Comparison of ENCODE assay signal across 10 mouse cellular contexts in the genomic region with DNA sequence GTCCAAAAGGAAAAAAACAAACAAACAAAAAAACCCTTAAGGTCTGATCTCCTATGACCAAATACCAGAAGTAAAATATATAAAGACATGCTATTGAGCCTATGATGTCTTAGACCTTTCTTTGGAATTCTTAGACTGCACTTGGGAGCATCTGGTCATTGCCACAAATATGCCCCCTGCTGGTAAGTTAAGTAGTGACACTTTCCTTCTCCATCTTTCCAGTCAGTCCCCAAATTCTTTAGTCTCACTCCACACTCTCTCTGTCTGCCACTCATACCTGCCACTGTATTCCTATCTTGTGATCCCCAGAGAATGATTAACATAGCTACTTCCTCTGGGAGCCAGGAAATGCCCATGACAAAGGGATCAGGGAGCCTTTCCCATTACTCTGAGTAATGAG. TPM values are rescaled to one million over a fixed set of nuclear protein-coding genes. Genes with fewer than 3 reads are reported as not detected.
DNase-seq lines count a peak whose midpoint lies in the region; ATAC-seq lines count a peak whose summit lies in the region.
"Had no signal": no experiment of that assay in that cellular context is flagged by ENCODE, and none has a peak within 500 bp of the region (broad histone marks: within the 10 kb centered on the region; RNA-seq: fewer than 3 reads in every experiment).

No protein-coding gene starts in this region.

- H3K4me1 ChIP-seq in midbrain, embryonic 14.5 days (ENCODE audit: control insufficient read depth, insufficient read depth, low read length) = peaks cover 14% of the 10 kb centered on the region
- H3K4me1 ChIP-seq in midbrain, embryonic 13.5 days (replicated peaks) = peaks cover 16% of the 10 kb centered on the region
- H3K4me1 ChIP-seq in midbrain, embryonic 10.5 days = peaks cover 22% of the 10 kb centered on the region

- H3K36me3 ChIP-seq in midbrain, embryonic 14.5 days (ENCODE audit: control insufficient read depth, insufficient read depth, low read length) = no peaks in the 10 kb centered on the region
- no peaks in the 10 kb centered on the region for H3K36me3 ChIP-seq in midbrain, embryonic 13.5 days
- no peaks in the 10 kb centered on the region for H3K36me3 ChIP-seq in midbrain, embryonic 10.5 days
- H3K36me3 ChIP-seq: heart, embryonic 15.5 days; stomach, embryonic 15.5 days had no signal

- no peak overlapping the region for H3K4me3 ChIP-seq in midbrain, embryonic 14.5 days (replicated peaks; ENCODE audit: low read depth, low read length)
- H3K4me3 ChIP-seq in midbrain, embryonic 13.5 days (replicated peaks) = no peak overlapping the region
- no peak overlapping the region for H3K4me3 ChIP-seq in midbrain, embryonic 10.5 days
- H3K4me3 ChIP-seq: heart, embryonic 15.5 days; stomach, embryonic 15.5 days had no signal

- H3K4me2 ChIP-seq in midbrain, embryonic 14.5 days (ENCODE audit: low read length) = no peak overlapping the region
- no peak overlapping the region for H3K4me2 ChIP-seq in midbrain, embryonic 13.5 days (replicated peaks)
- H3K4me2 ChIP-seq: heart, embryonic 15.5 days; stomach, embryonic 15.5 days had no signal

- peaks cover 8% of the 10 kb centered on the region; the same call in 1 of the 2 replicates for H3K27me3 ChIP-seq in midbrain, embryonic 14.5 days (ENCODE audit: control insufficient read depth, insufficient read depth, low read length)
- H3K27me3 ChIP-seq in midbrain, embryonic 13.5 days = peaks cover 21% of the 10 kb centered on the region
- peaks cover 26% of the 10 kb centered on the region for H3K27me3 ChIP-seq in midbrain, embryonic 10.5 days (ENCODE audit: low read depth, poor library complexity, severe bottlenecking)
- H3K27me3 ChIP-seq: heart, embryonic 15.5 days; stomach, embryonic 15.5 days had no signal

- no peak for ATAC-seq in midbrain, embryonic 14.5 days (ENCODE audit: low FRiP score, low TSS enrichment)
- ATAC-seq in midbrain, embryonic 13.5 days = no peak
- ATAC-seq in granulocyte monocyte progenitor cell, adult 5-6 weeks (replicated peaks; ENCODE audit: poor library complexity, severe bottlenecking) = no peak

- peak; percentile 89 for DNase-seq in heart, adult 11 months
- DNase-seq in heart, postnatal 25 days (ENCODE audit: low spot score) = no peak
- DNase-seq in midbrain, embryonic 14.5 days = peak; percentile 79
- peak; percentile 77 for DNase-seq in R1 (ENCODE audit: low read depth, low spot score)
- DNase-seq in heart, postnatal 10 days = peak; percentile 67 to 79
- DNase-seq in midbrain, embryonic 10.5 days (ENCODE audit: low spot score) = no peak

- intact Hi-C loops in heart, postnatal 25 days (cut with DNase I) = loop anchor here (1.0 kb wide), 1 partner anchor 82 kb away; no protein-coding TSS in a partner anchor
- intact Hi-C loops in heart, postnatal 10 days (cut with DNase I) = loop anchor here (1.0 to 2.0 kb wide), 2 partner anchors 16 to 82 kb away; no protein-coding TSS in a partner anchor

- H3K9ac ChIP-seq in midbrain, embryonic 14.5 days (replicated peaks; ENCODE audit: low read length) = no peak overlapping the region
- H3K9ac ChIP-seq in midbrain, embryonic 13.5 days (replicated peaks) = no peak overlapping the region
- H3K9ac ChIP-seq: stomach, embryonic 15.5 days had no signal

- no peaks in the 10 kb centered on the region for H3K9me3 ChIP-seq in midbrain, embryonic 14.5 days (ENCODE audit: control insufficient read depth, low read length)
- H3K9me3 ChIP-seq in midbrain, embryonic 13.5 days = no peaks in the 10 kb centered on the region
- H3K9me3 ChIP-seq in midbrain, embryonic 10.5 days (replicated peaks) = no peaks in the 10 kb centered on the region
- H3K9me3 ChIP-seq: heart, embryonic 15.5 days; stomach, embryonic 15.5 days had no signal

- H3K27ac ChIP-seq in midbrain, embryonic 14.5 days (replicated peaks; ENCODE audit: low read depth, low read length) = no peak overlapping the region
- H3K27ac ChIP-seq in midbrain, embryonic 13.5 days = no peak overlapping the region
- no peak overlapping the region for H3K27ac ChIP-seq in midbrain, embryonic 10.5 days (replicated peaks)
- H3K27ac ChIP-seq: stomach, embryonic 15.5 days had no signal

RNA-seq across cellular contexts. Expression of gene Myoz1, which starts 2.0 kb away (rescaled TPM):
- under 1 TPM; 0.39 to 0.67 TPM for total RNA-seq in heart, postnatal 25 days (2021)
- not detected in 2 replicates for polyA plus RNA-seq in midbrain, embryonic 14.5 days (2014; fragmentation: Nextera tagmentation; extraction: Ambion mirVana)
- polyA plus RNA-seq in midbrain, embryonic 13.5 days (2015; fragmentation: Nextera tagmentation; extraction: Ambion mirVana) = not detected in 2 replicates
- 1 to 10 TPM; 1.1 to 2.1 TPM for total RNA-seq in heart, postnatal 10 days (2021)
- not detected in 2 replicates for total RNA-seq in granulocyte monocyte progenitor cell, adult 5-6 weeks (2014; fragmentation: Nextera tagmentation)
- total RNA-seq in granulocyte monocyte progenitor cell, adult 5-6 weeks (2017) = not detected in 2 replicates
- polyA plus RNA-seq in midbrain, embryonic 10.5 days (2016; fragmentation: Nextera tagmentation; extraction: Ambion mirVana) = not detected in 2 replicates

RNA-seq across cellular contexts. Expression of gene Synpo2l, which starts 9.8 kb away (rescaled TPM):
- 100 to 1,000 TPM; 128 to 138 TPM for total RNA-seq in heart, postnatal 25 days (2021)
- polyA plus RNA-seq in midbrain, embryonic 14.5 days (2014; fragmentation: Nextera tagmentation; extraction: Ambion mirVana) = 0.09 TPM in 2 replicates
- polyA plus RNA-seq in midbrain, embryonic 13.5 days (2015; fragmentation: Nextera tagmentation; extraction: Ambion mirVana) = 0.15 and 0.27 TPM in 2 replicates
- 100 to 1,000 TPM; 164 to 213 TPM for total RNA-seq in heart, postnatal 10 days (2021)
- total RNA-seq in granulocyte monocyte progenitor cell, adult 5-6 weeks (2014; fragmentation: Nextera tagmentation) = 0.32 and 0.56 TPM in 2 replicates
- not detected in 2 replicates for total RNA-seq in granulocyte monocyte progenitor cell, adult 5-6 weeks (2017)
- polyA plus RNA-seq in midbrain, embryonic 10.5 days (2016; fragmentation: Nextera tagmentation; extraction: Ambion mirVana) = 0.07 and 0.11 TPM in 2 replicates

RNA-seq across cellular contexts. Expression of gene Sec24c, which starts 15.8 kb away (rescaled TPM):
- 100 to 1,000 TPM in 1 of 2 experiments, 10 to 100 TPM in 1; 96.8 to 107 TPM for total RNA-seq in heart, postnatal 25 days (2021)
- 54.0 and 81.5 TPM in 2 replicates for polyA plus RNA-seq in midbrain, embryonic 14.5 days (2014; fragmentation: Nextera tagmentation; extraction: Ambion mirVana)
- 88.4 and 96.7 TPM in 2 replicates for polyA plus RNA-seq in midbrain, embryonic 13.5 days (2015; fragmentation: Nextera tagmentation; extraction: Ambion mirVana)
- total RNA-seq in heart, postnatal 10 days (2021) = 100 to 1,000 TPM; 103 to 105 TPM
- 102 and 121 TPM in 2 replicates for total RNA-seq in granulocyte monocyte progenitor cell, adult 5-6 weeks (2014; fragmentation: Nextera tagmentation)
- total RNA-seq in granulocyte monocyte progenitor cell, adult 5-6 weeks (2017) = 88.3 and 103 TPM in 2 replicates
- polyA plus RNA-seq in midbrain, embryonic 10.5 days (2016; fragmentation: Nextera tagmentation; extraction: Ambion mirVana) = 103 and 114 TPM in 2 replicates

RNA-seq across cellular contexts. Expression of gene Usp54, which starts 17.5 kb away (rescaled TPM):
- total RNA-seq in heart, postnatal 25 days (2021) = 10 to 100 TPM; 16.6 to 17.6 TPM
- 10.9 and 14.5 TPM in 2 replicates for polyA plus RNA-seq in midbrain, embryonic 14.5 days (2014; fragmentation: Nextera tagmentation; extraction: Ambion mirVana)
- 12.5 and 13.1 TPM in 2 replicates for polyA plus RNA-seq in midbrain, embryonic 13.5 days (2015; fragmentation: Nextera tagmentation; extraction: Ambion mirVana)
- total RNA-seq in heart, postnatal 10 days (2021) = 10 to 100 TPM; 12.9 to 14.0 TPM
- total RNA-seq in granulocyte monocyte progenitor cell, adult 5-6 weeks (2014; fragmentation: Nextera tagmentation) = 5.1 and 9.4 TPM in 2 replicates
- total RNA-seq in granulocyte monocyte progenitor cell, adult 5-6 weeks (2017) = 4.1 and 4.6 TPM in 2 replicates
- 14.2 and 14.3 TPM in 2 replicates for polyA plus RNA-seq in midbrain, embryonic 10.5 days (2016; fragmentation: Nextera tagmentation; extraction: Ambion mirVana)

RNA-seq across cellular contexts. Expression of gene Fut11, which starts 36.4 kb away (rescaled TPM):
- total RNA-seq in heart, postnatal 25 days (2021) = 1 to 10 TPM; 6.0 to 7.4 TPM
- 17.9 and 22.2 TPM in 2 replicates for polyA plus RNA-seq in midbrain, embryonic 14.5 days (2014; fragmentation: Nextera tagmentation; extraction: Ambion mirVana)
- polyA plus RNA-seq in midbrain, embryonic 13.5 days (2015; fragmentation: Nextera tagmentation; extraction: Ambion mirVana) = 22.7 and 26.0 TPM in 2 replicates
- 10 to 100 TPM; 11.1 to 11.6 TPM for total RNA-seq in heart, postnatal 10 days (2021)
- total RNA-seq in granulocyte monocyte progenitor cell, adult 5-6 weeks (2014; fragmentation: Nextera tagmentation) = 9.0 and 9.3 TPM in 2 replicates
- 7.5 and 9.3 TPM in 2 replicates for total RNA-seq in granulocyte monocyte progenitor cell, adult 5-6 weeks (2017)
- polyA plus RNA-seq in midbrain, embryonic 10.5 days (2016; fragmentation: Nextera tagmentation; extraction: Ambion mirVana) = 18.3 and 21.4 TPM in 2 replicates

Comparison
In these comparisons a context has a peak if more than half of its experiments do, and no peak if none do; other contexts are left out.
1. DNase-seq: peak in heart, adult 11 months (single experiment), midbrain, embryonic 14.5 days (single experiment), R1 (single experiment) and heart, postnatal 10 days (2 of 2); none in heart, postnatal 25 days (single experiment) and midbrain, embryonic 10.5 days (single experiment).
2. RNA of gene Synpo2l, which starts 9.8 kb away (total RNA-seq): 164 to 213 TPM in heart, postnatal 10 days and 128 to 138 TPM in heart, postnatal 25 days; 0.32 to 0.56 TPM in granulocyte monocyte progenitor cell, adult 5-6 weeks; every median in the first group is over 10 times any median in the second.